ENCODE assay signal across 8 mouse cellular contexts in the genomic region with DNA sequence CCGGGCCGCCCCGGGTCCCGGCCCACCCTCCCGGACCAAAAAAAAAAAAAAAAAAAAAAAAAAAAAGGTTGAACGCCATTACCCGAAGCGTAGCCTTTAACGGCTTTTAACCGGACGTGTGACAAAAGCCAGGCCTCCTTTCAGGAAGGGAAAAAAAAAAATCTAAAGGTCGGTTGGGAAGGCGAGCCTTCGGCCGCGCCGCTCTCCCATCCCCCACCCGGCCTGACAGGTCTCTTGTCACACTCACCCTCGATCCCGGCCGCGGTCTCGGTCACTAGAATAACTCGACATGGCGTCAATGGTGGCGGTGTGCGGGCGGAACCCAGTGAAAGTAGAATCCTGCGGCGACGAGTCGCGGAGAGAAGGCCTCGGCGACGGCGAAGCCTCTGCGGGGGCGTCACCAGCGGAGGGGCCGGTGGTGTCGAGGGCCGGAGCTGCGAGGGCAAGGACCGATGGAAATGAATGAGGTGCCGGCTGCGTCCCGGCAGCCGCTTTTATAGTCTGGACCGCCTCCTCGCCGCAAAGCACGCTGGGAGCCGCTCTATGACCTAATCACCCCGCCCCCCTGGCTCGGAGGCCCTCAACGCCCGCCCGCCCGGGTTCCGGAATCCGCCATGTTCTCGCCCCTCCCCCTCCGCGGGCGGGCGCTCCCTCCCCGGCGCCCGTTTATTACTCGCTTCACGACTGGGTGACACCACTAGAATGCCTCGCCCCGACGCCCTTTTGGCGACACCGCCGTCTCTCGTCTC. TPM values are rescaled to one million over a fixed set of nuclear protein-coding genes. Genes with fewer than 3 reads are reported as not detected.
DNase-seq lines count a peak whose midpoint lies in the region; ATAC-seq lines count a peak whose summit lies in the region.

No protein-coding gene starts in this region.

- H3K27me3 ChIP-seq in hindbrain, embryonic 13.5 days: no peaks in the 10 kb centered on the region

- H3K4me3 ChIP-seq in hindbrain, embryonic 13.5 days: peak overlapping the region; percentile 89

- peak overlapping the region; percentile 85; the same call in 1 of the 2 replicates for H3K4me2 ChIP-seq in hindbrain, embryonic 13.5 days

- H3K27ac ChIP-seq in hindbrain, embryonic 13.5 days: peak overlapping the region; percentile 99

- ATAC-seq in hindbrain, embryonic 13.5 days (ENCODE audit: low FRiP score): peak; percentile 77

- peak; percentile 98 for DNase-seq in T-cell, adult 2 months (ENCODE audit: low spot score)
- peak; percentile 100 for DNase-seq in cerebellum, postnatal 14 days
- DNase-seq in frontal cortex, postnatal 14 days (ENCODE audit: low spot score in 2 of 2): peak; percentile 97 to 98
- DNase-seq in layer of hippocampus, postnatal 25 days (ENCODE audit: extremely low spot score in 1 of 2, low spot score in 1 of 2): peak; percentile 98 to 99
- DNase-seq in lung, postnatal 14 days: peak; percentile 100
- peak; percentile 99 for DNase-seq in retina, embryonic 14.5 days (ENCODE audit: low spot score)
- peak; percentile 100 for DNase-seq in thymus, postnatal 4 days

- under 1% methylated on average over 59 of the region's 79 CpGs for WGBS in hindbrain, embryonic 13.5 days

- no peaks in the 10 kb centered on the region for H3K9me3 ChIP-seq in hindbrain, embryonic 13.5 days

- H3K9ac ChIP-seq in hindbrain, embryonic 13.5 days: peak overlapping the region; percentile 100

- H3K36me3 ChIP-seq in hindbrain, embryonic 13.5 days: peaks cover 39% of the 10 kb centered on the region

- peaks cover 40% of the 10 kb centered on the region for H3K4me1 ChIP-seq in hindbrain, embryonic 13.5 days (replicated peaks)

RNA-seq across cellular contexts. Expression of a gene that starts 0.8 kb away (rescaled TPM):
- polyA plus RNA-seq in hindbrain, embryonic 13.5 days (2015; fragmentation: Nextera tagmentation; extraction: Ambion mirVana): 431 and 450 TPM in 2 replicates
- 100 to 1,000 TPM; 711 to 757 TPM for total RNA-seq in layer of hippocampus, postnatal 25 days (2021)

RNA-seq across cellular contexts. Expression of a gene that starts 0.9 kb away (rescaled TPM):
- polyA plus RNA-seq in hindbrain, embryonic 13.5 days (2015; fragmentation: Nextera tagmentation; extraction: Ambion mirVana): 15.7 and 18.2 TPM in 2 replicates
- 10 to 100 TPM; 11.3 to 15.8 TPM for total RNA-seq in layer of hippocampus, postnatal 25 days (2021)

RNA-seq across cellular contexts. Expression of a gene that starts 8.9 kb away (rescaled TPM):
- polyA plus RNA-seq in hindbrain, embryonic 13.5 days (2015; fragmentation: Nextera tagmentation; extraction: Ambion mirVana): 9.1 and 9.7 TPM in 2 replicates
- 1 to 10 TPM; 4.0 to 4.1 TPM for total RNA-seq in layer of hippocampus, postnatal 25 days (2021)

RNA-seq across cellular contexts. Expression of a gene that starts 37.2 kb away (rescaled TPM):
- polyA plus RNA-seq in hindbrain, embryonic 13.5 days (2015; fragmentation: Nextera tagmentation; extraction: Ambion mirVana): 0.78 and 1.3 TPM in 2 replicates
- total RNA-seq in layer of hippocampus, postnatal 25 days (2021): not detected

RNA-seq across cellular contexts. Expression of a gene that starts 37.8 kb away (rescaled TPM):
- polyA plus RNA-seq in hindbrain, embryonic 13.5 days (2015; fragmentation: Nextera tagmentation; extraction: Ambion mirVana): 17.4 and 17.6 TPM in 2 replicates
- total RNA-seq in layer of hippocampus, postnatal 25 days (2021): 10 to 100 TPM; 13.6 to 16.6 TPM

Comparison
In these comparisons a context has a peak if more than half of its experiments do, and no peak if none do; other contexts are left out.
1. Peak in every context shown above with its lines: DNase-seq, ATAC-seq, H3K4me3 ChIP-seq and H3K27ac ChIP-seq.